Mouse (Mus musculus) naive thymus-derived CD4-positive, alpha-beta T cell, adult 2 months (primary cell): Measurements from ENCODE around the gene Mettl27.

ENCODE experiments used
- DNase-seq: peaks from one replicate; pipeline ENCODE4 v3.0.0-alpha.2; 2011; ENCODE audit warnings: low read depth

Mettl27 gene

GRCm38 (mm10) chr5:134985633-134986297 lies 53.6 kb downstream of the Mettl27 start, which contains the start of gene Cldn3:
Gene Cldn3 (plus strand): TSS chr5:134986214.
- no peak for DNase-seq

- no peak for DNase-seq
These were observed 54.4 kb downstream of the Mettl27 start for GRCm38 (mm10) chr5:134986298-134987268.

GRCm38 (mm10) chr5:134989166-134989565 lies 57.0 kb downstream of the Mettl27 start:
- no peak for DNase-seq

- DNase-seq, result no peak
These were observed 57.6 kb downstream of the Mettl27 start for GRCm38 (mm10) chr5:134989741-134990140.
